Mouse (Mus musculus) myocyte (in vitro differentiated cells): ENCODE measurements around the gene Sqstm1.

ENCODE experiments used
- CEBPB ChIP-seq: IDR thresholded peaks from 2 replicates; pipeline ENCODE4 v1.6.1; 2011; ENCODE audit warnings: mild to moderate bottlenecking, moderate library complexity; ENCODE audit not compliant: poor library complexity, insufficient read depth, severe bottlenecking
- E2F4 ChIP-seq: IDR thresholded peaks from one replicate; pipeline ENCODE4 v1.6.1; 2011; ENCODE audit warnings: mild to moderate bottlenecking, control low read depth, moderate library complexity; ENCODE audit not compliant: insufficient read depth
- MAX ChIP-seq: IDR thresholded peaks from one replicate; pipeline ENCODE4 v1.6.1; 2011; ENCODE audit warnings: low read depth, mild to moderate bottlenecking, control low read depth
- MYOD1 ChIP-seq, 3 experiments: IDR thresholded peaks; one replicate each; pipeline ENCODE4 v1.6.1; 2011; ENCODE audit warnings: control low read depth in 2 of 3, low read depth in 2 of 3, mild to moderate bottlenecking in 2 of 3, moderate library complexity in 1 of 3; ENCODE audit not compliant: insufficient read length in 2 of 3, control insufficient read depth in 1 of 3
- POLR2A ChIP-seq: IDR thresholded peaks from one replicate; pipeline ENCODE4 v1.6.1; 2011; ENCODE audit warnings: low read depth, mild to moderate bottlenecking, control low read depth, moderate library complexity; ENCODE audit not compliant: insufficient read length
- POLR2AphosphoS2 ChIP-seq: IDR thresholded peaks from one replicate; pipeline ENCODE4 v1.6.1; 2011; ENCODE audit warnings: low read depth, control low read depth; ENCODE audit not compliant: insufficient read length
- SRF ChIP-seq: IDR thresholded peaks from one replicate; pipeline ENCODE4 v1.6.1; 2011; ENCODE audit warnings: low read depth; ENCODE audit not compliant: control insufficient read depth, insufficient read length
- TCF12 ChIP-seq: IDR thresholded peaks from one replicate; pipeline ENCODE4 v1.6.1; 2011; ENCODE audit warnings: mild to moderate bottlenecking, control low read depth; ENCODE audit not compliant: poor library complexity, insufficient read depth, severe bottlenecking
- TCF3 ChIP-seq: IDR thresholded peaks from one replicate; pipeline ENCODE4 v1.6.1; 2011; ENCODE audit warnings: low read depth, control low read depth; ENCODE audit not compliant: insufficient read length
- USF1 ChIP-seq: IDR thresholded peaks from one replicate; pipeline ENCODE4 v1.6.1; 2011; ENCODE audit warnings: low read depth, mild to moderate bottlenecking, control low read depth, moderate library complexity

- TF ChIP-seq POLR2A (no peak), POLR2AphosphoS2 (no peak), TCF12 (no peak), TCF3 (no peak), MAX (no peak), SRF (no peak), MYOD1 (IDR thresholded peaks at IDR 0.05; ENCODE audit: control insufficient read depth in 1 of 3, insufficient read length in 2 of 3, low read depth in 2 of 3) (no peak), USF1 (no peak), E2F4 (no peak), CEBPB (no peak)
Measured at GRCm38 (mm10) chr11:50215633-50216032, 5.0 kb upstream of the Sqstm1 start.
